In genomic region chr2:119040882-119041281, GRCm38 (mm10) we compare ENCODE assay signal across 9 mouse cellular contexts. TPM values are rescaled to one million over a fixed set of nuclear protein-coding genes. Genes with fewer than 3 reads are reported as not detected.
DNase-seq lines count a peak whose midpoint lies in the region; ATAC-seq and TF ChIP-seq lines count a peak whose summit lies in the region.
"Had no signal": no experiment of that assay in that cellular context is flagged by ENCODE, and none has a peak within 500 bp of the region (broad histone marks: within the 10 kb centered on the region; RNA-seq: fewer than 3 reads in every experiment).

No protein-coding gene starts in this region.

- H3K9me3 ChIP-seq in embryonic facial prominence, embryonic 11.5 days (replicated peaks; ENCODE audit: control insufficient read depth, low read length) = no peaks in the 10 kb centered on the region
- no peaks in the 10 kb centered on the region for H3K9me3 ChIP-seq in embryonic facial prominence, embryonic 10.5 days
- H3K9me3 ChIP-seq in liver, embryonic 14.5 days (ENCODE audit: control insufficient read depth, low read length) = no peaks in the 10 kb centered on the region
- H3K9me3 ChIP-seq: liver, embryonic 13.5 days had no signal

- intact Hi-C loops in left cerebral cortex, postnatal 25 days (cut with DNase I) = loop anchor here (5.0 kb wide), 1 partner anchor 146 kb away; no protein-coding TSS in a partner anchor
- intact Hi-C loops in left cerebral cortex, postnatal 36 days (cut with DNase I) = loop anchor here (1.0 kb wide), 1 partner anchor 148 kb away; no protein-coding TSS in a partner anchor

- TF ChIP-seq CTCF in liver, embryonic 14.5 days (IDR thresholded peaks at IDR 0.05; ENCODE audit: low read depth) = peak; percentile 60

- peak; percentile 57 for DNase-seq in embryonic facial prominence, embryonic 11.5 days (ENCODE audit: low spot score)
- no peak for DNase-seq in embryonic facial prominence, embryonic 10.5 days (ENCODE audit: low spot score)
- DNase-seq in left cerebral cortex, postnatal 25 days (ENCODE audit: low spot score in 2 of 2) = peak; percentile 31 to 51
- no peak for DNase-seq in left cerebral cortex, postnatal 36 days (ENCODE audit: low spot score in 2 of 2)
- DNase-seq in MN1 (ENCODE audit: low spot score) = peak; percentile 51
- no peak for DNase-seq in liver, embryonic 14.5 days (ENCODE audit: low read depth in 3 of 3, low spot score in 3 of 3)
- no peak for DNase-seq in ovary, postnatal 36 days (ENCODE audit: low spot score)
- DNase-seq in ovary, postnatal 14 days (ENCODE audit: low spot score) = no peak
- DNase-seq: liver, embryonic 13.5 days had no signal

- no peaks in the 10 kb centered on the region for H3K27me3 ChIP-seq in embryonic facial prominence, embryonic 11.5 days (ENCODE audit: control insufficient read depth, insufficient read depth, low read length)
- no peaks in the 10 kb centered on the region for H3K27me3 ChIP-seq in embryonic facial prominence, embryonic 10.5 days (replicated peaks; ENCODE audit: low read depth, poor library complexity, severe bottlenecking)
- H3K27me3 ChIP-seq in liver, embryonic 14.5 days (ENCODE audit: control insufficient read depth, insufficient read depth, low read length) = no peaks in the 10 kb centered on the region
- H3K27me3 ChIP-seq: liver, embryonic 13.5 days had no signal

- H3K4me2 ChIP-seq in embryonic facial prominence, embryonic 11.5 days (ENCODE audit: low read depth, low read length) = no peak overlapping the region
- no peak overlapping the region for H3K4me2 ChIP-seq in liver, embryonic 14.5 days (ENCODE audit: low read depth)
- H3K4me2 ChIP-seq: liver, embryonic 13.5 days had no signal

- no peak overlapping the region for H3K4me3 ChIP-seq in embryonic facial prominence, embryonic 11.5 days (ENCODE audit: low read depth, low read length)
- no peak overlapping the region for H3K4me3 ChIP-seq in embryonic facial prominence, embryonic 10.5 days
- H3K4me3 ChIP-seq in liver, embryonic 14.5 days (ENCODE audit: insufficient read depth in 1 of 2, low read depth in 2 of 2, low read length in 2 of 2) = no peak overlapping the region
- H3K4me3 ChIP-seq: liver, embryonic 13.5 days had no signal

- no peak overlapping the region for H3K9ac ChIP-seq in embryonic facial prominence, embryonic 11.5 days (replicated peaks; ENCODE audit: low read length)
- H3K9ac ChIP-seq in liver, embryonic 14.5 days (replicated peaks) = no peak overlapping the region

- no peak for ATAC-seq in embryonic facial prominence, embryonic 11.5 days (replicated peaks; ENCODE audit: insufficient number of reproducible peaks, low FRiP score, low TSS enrichment, low read depth)
- ATAC-seq in liver, embryonic 14.5 days (ENCODE audit: insufficient read depth) = no peak

- 51% methylated on average over 4 of the region's 4 CpGs for WGBS in embryonic facial prominence, embryonic 11.5 days
- 63% methylated on average over 4 of the region's 4 CpGs for WGBS in embryonic facial prominence, embryonic 10.5 days
- WGBS in liver, embryonic 14.5 days (ENCODE audit: insufficient replicate concordance) = 37% methylated on average over 4 of the region's 4 CpGs

- TF ChIP-seq EP300 in liver, embryonic 14.5 days (IDR thresholded peaks at IDR 0.05; ENCODE audit: low read depth) = no peak

- no peak overlapping the region for H3K27ac ChIP-seq in embryonic facial prominence, embryonic 11.5 days (replicated peaks; ENCODE audit: low read depth, low read length)
- no peak overlapping the region for H3K27ac ChIP-seq in embryonic facial prominence, embryonic 10.5 days (replicated peaks)
- H3K27ac ChIP-seq in liver, embryonic 14.5 days = no peak overlapping the region
- H3K27ac ChIP-seq: liver, embryonic 13.5 days had no signal

- no peaks in the 10 kb centered on the region; the same call in 1 of the 2 replicates for H3K36me3 ChIP-seq in embryonic facial prominence, embryonic 11.5 days (replicated peaks; ENCODE audit: control insufficient read depth, insufficient read depth, low read depth, low read length)
- peaks cover 58% of the 10 kb centered on the region for H3K36me3 ChIP-seq in embryonic facial prominence, embryonic 10.5 days (replicated peaks)
- peaks cover 19% of the 10 kb centered on the region for H3K36me3 ChIP-seq in liver, embryonic 14.5 days (replicated peaks; ENCODE audit: control insufficient read depth, insufficient read depth, low read depth)

- no peaks in the 10 kb centered on the region for H3K4me1 ChIP-seq in embryonic facial prominence, embryonic 11.5 days (ENCODE audit: control insufficient read depth, insufficient read depth, low read length)
- H3K4me1 ChIP-seq in embryonic facial prominence, embryonic 10.5 days = peaks cover 5% of the 10 kb centered on the region
- H3K4me1 ChIP-seq in liver, embryonic 14.5 days (replicated peaks; ENCODE audit: control insufficient read depth in 2 of 2, insufficient read depth in 2 of 2, low read length in 1 of 2) = no peaks in the 10 kb centered on the region; a peak in 1 of 4 replicates

RNA-seq across cellular contexts. Expression of gene Knl1, which starts 6.0 kb away (rescaled TPM):
- polyA plus RNA-seq in embryonic facial prominence, embryonic 11.5 days (2014; fragmentation: Nextera tagmentation; extraction: Ambion mirVana) = 40.8 and 43.2 TPM in 2 replicates
- 54.0 and 58.3 TPM in 2 replicates for polyA plus RNA-seq in embryonic facial prominence, embryonic 10.5 days (2016; fragmentation: Nextera tagmentation; extraction: Ambion mirVana)
- total RNA-seq in left cerebral cortex, postnatal 25 days (2021) = under 1 TPM; 0.23 to 0.43 TPM
- total RNA-seq in left cerebral cortex, postnatal 36 days (2021) = 1 to 10 TPM in 1 of 2 experiments, under 1 TPM in 1; 0.16 to 1.2 TPM
- polyA plus RNA-seq in liver, embryonic 14.5 days (2012; rRNA removed) = 3.4 and 6.2 TPM in 2 replicates
- polyA plus RNA-seq in liver, embryonic 14.5 days (2014; fragmentation: Nextera tagmentation; extraction: Ambion mirVana) = 45.5 and 49.7 TPM in 2 replicates

RNA-seq across cellular contexts. Expression of gene Rpusd2, which starts 6.3 kb away (rescaled TPM):
- polyA plus RNA-seq in embryonic facial prominence, embryonic 11.5 days (2014; fragmentation: Nextera tagmentation; extraction: Ambion mirVana) = 4.7 and 6.2 TPM in 2 replicates
- polyA plus RNA-seq in embryonic facial prominence, embryonic 10.5 days (2016; fragmentation: Nextera tagmentation; extraction: Ambion mirVana) = 7.3 and 8.0 TPM in 2 replicates
- total RNA-seq in left cerebral cortex, postnatal 25 days (2021) = 1 to 10 TPM; 7.6 to 7.7 TPM
- 1 to 10 TPM; 8.0 to 8.4 TPM for total RNA-seq in left cerebral cortex, postnatal 36 days (2021)
- polyA plus RNA-seq in liver, embryonic 14.5 days (2012; rRNA removed) = 3.6 and 4.0 TPM in 2 replicates
- polyA plus RNA-seq in liver, embryonic 14.5 days (2014; fragmentation: Nextera tagmentation; extraction: Ambion mirVana) = 2.3 and 3.0 TPM in 2 replicates

RNA-seq across cellular contexts. Expression of gene Ccdc32, which starts 11.7 kb away (rescaled TPM):
- polyA plus RNA-seq in embryonic facial prominence, embryonic 11.5 days (2014; fragmentation: Nextera tagmentation; extraction: Ambion mirVana) = 22.6 and 26.4 TPM in 2 replicates
- 19.9 and 20.5 TPM in 2 replicates for polyA plus RNA-seq in embryonic facial prominence, embryonic 10.5 days (2016; fragmentation: Nextera tagmentation; extraction: Ambion mirVana)
- total RNA-seq in left cerebral cortex, postnatal 25 days (2021) = 10 to 100 TPM; 50.5 to 51.0 TPM
- 10 to 100 TPM; 50.2 to 52.7 TPM for total RNA-seq in left cerebral cortex, postnatal 36 days (2021)
- polyA plus RNA-seq in liver, embryonic 14.5 days (2012; rRNA removed) = 5.4 and 6.9 TPM in 2 replicates
- 12.6 and 12.9 TPM in 2 replicates for polyA plus RNA-seq in liver, embryonic 14.5 days (2014; fragmentation: Nextera tagmentation; extraction: Ambion mirVana)

Comparison
In these comparisons a context has a peak if more than half of its experiments do, and no peak if none do; other contexts are left out.
1. DNase-seq: peak in embryonic facial prominence, embryonic 11.5 days (single experiment), left cerebral cortex, postnatal 25 days (2 of 2) and MN1 (single experiment); none in embryonic facial prominence, embryonic 10.5 days (single experiment), left cerebral cortex, postnatal 36 days (0 of 2), liver, embryonic 14.5 days (0 of 3), ovary, postnatal 36 days (single experiment) and ovary, postnatal 14 days (single experiment).